Mouse (Mus musculus) intestine, embryonic 16.5 days (tissue): ENCODE results near the gene Edc4. TPM values are rescaled to one million over a fixed set of nuclear protein-coding genes. Genes with fewer than 3 reads are reported as not detected.

Experiments
- ATAC-seq: fragments of 200-750 bp; cut with Nextera tagmentation; 2 replicates; pipeline ENCODE4 v1.8.0; 2017; ENCODE audit warnings: moderate TSS enrichment, moderate library complexity
- H3K27ac ChIP-seq: fragments of 300-500 bp; sonication (generic); 2 replicates; pipeline ENCODE4 v1.5.1; 2014; ENCODE audit warnings: mild to moderate bottlenecking, low read length
- H3K27me3 ChIP-seq: fragments of 300-500 bp; sonication (generic); replicated peaks from 2 replicates; pipeline ENCODE4 v1.6.1; 2014; ENCODE audit warnings: low read length, control low read depth, mixed read lengths; ENCODE audit not compliant: control insufficient read depth, insufficient read depth
- H3K36me3 ChIP-seq: fragments of 300-500 bp; sonication (generic); 2 replicates; pipeline ENCODE4 v1.6.1; 2014; ENCODE audit warnings: low read length, control low read depth; ENCODE audit not compliant: control insufficient read depth, insufficient read depth
- H3K4me1 ChIP-seq: fragments of 300-500 bp; sonication (generic); 2 replicates; pipeline ENCODE4 v1.6.1; 2014; ENCODE audit warnings: low read length, control low read depth, mixed read lengths; ENCODE audit not compliant: control insufficient read depth, insufficient read depth
- H3K4me2 ChIP-seq: fragments of 300-500 bp; sonication (generic); 2 replicates; pipeline ENCODE4 v1.6.1; 2014; ENCODE audit warnings: low read depth, low read length, control low read depth
- H3K4me3 ChIP-seq: fragments of 300-500 bp; sonication (generic); 2 replicates; pipeline ENCODE4 v1.5.1; 2014; ENCODE audit warnings: mild to moderate bottlenecking, low read length
- H3K9ac ChIP-seq: fragments of 300-500 bp; sonication (generic); 2 replicates; pipeline ENCODE4 v1.6.1; 2014; ENCODE audit warnings: low read depth, low read length
- H3K9me3 ChIP-seq: fragments of 300-500 bp; sonication (generic); 2 replicates; pipeline ENCODE4 v1.6.1; 2016; ENCODE audit warnings: low read length, control low read depth; ENCODE audit not compliant: control insufficient read depth
- WGBS: fragments of 180-500 bp; shearing (Covaris S2); extraction: QIAGEN DNeasy Blood & Tissue Kit; methylation state at CpG from one replicate; pipeline ENCODE4 v1.1.7; 2014; 5-methylcytosine and 5-hydroxymethylcytosine counted together
- polyA plus RNA-seq: library from polyadenylated mRNA; unstranded; fragments of >200 nt; fragmentation: Nextera tagmentation; extraction: Ambion mirVana; gene quantifications from 2 replicates; pipeline ENCODE4 v1.2.1, GENCODE M21; 2015

Edc4 gene
- polyA plus RNA-seq, 1 experiment from 2014 or later = 31.6 TPM

DNA sequence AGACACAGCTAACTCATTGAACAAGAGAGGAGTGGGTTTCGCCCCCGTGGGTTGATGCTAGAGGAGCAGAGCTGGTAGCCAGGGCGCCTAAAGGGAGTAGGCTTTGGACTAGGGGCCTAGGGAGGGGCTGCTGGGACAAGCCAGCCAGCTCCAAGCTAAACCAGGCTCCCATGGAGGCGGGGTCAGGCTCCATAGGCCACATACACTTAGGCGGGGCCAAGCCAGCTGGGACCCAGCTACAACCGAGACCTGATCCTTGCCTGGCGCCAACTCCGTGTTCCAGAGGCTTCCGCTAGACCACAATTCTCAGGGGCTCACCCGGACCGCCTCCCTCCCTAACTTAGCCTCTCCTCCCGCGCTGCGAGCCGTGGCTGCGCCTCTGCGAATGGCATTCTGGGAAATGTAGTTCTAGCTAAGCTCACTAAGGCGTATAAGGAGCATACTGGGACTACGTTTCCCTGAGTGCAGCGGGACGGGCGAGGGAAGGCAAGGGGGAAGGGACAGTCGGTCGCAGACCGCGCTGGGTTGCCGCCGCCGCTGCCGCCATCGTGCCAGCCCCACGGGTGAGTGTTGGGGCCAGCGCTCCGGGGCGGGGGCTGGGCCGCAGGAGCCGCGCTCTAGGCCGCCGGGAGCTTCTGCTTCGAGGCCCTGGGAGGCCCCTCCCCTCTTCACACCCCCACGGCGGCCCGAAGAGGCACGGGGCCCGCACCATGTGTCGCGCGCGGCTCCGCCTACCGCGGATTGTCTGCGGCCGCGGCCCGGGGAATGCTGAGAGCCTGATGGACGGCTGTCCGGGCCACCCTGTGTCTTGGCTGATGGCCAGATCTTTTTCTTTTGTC is 20.3 kb upstream of the Edc4 start, which contains the start of gene Nutf2:
Gene Nutf2, plus strand, starts transcription at position 438 of the 839 bp plus-strand sequence.
- Histone ChIP-seq H3K4me2 (peak within 1 kb of the TSS; percentile 84), H3K4me3 (peak within 1 kb of the TSS; percentile 100), H3K9me3 (no peaks in the 10 kb centered on the region), H3K36me3 (no peaks in the 10 kb centered on the region), H3K27ac (peak within 1 kb of the TSS; percentile 91), H3K4me1 (peaks cover 47% of the 10 kb centered on the region), H3K9ac (peak within 1 kb of the TSS; percentile 95), H3K27me3 (no peaks in the 10 kb centered on the region)
- peak; percentile 98 for ATAC-seq
- WGBS = under 1% methylated on average over 59 of the region's 59 CpGs

DNA sequence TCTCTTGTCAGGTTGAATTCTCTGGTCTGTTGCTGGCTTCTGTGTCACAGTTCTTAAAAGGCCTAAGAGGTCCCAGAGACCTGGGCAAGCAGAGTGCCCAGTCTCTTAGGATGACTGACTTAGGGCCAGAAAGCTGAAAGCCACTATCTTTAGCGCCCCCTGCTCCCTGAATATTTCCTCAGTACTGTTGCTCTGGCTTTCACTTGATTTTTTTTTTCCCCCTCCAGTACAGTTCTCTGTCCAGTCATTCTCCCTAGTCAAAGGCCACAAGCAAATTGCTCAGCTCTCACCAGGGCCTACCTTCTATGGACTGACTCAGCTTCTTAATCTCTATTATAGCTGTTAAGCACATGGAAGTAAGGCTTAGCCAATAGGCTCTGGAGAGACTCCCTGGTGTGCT is 18.7 kb upstream of the Edc4 start:
- no peaks in the 10 kb centered on the region for H3K9me3 ChIP-seq
- H3K27me3 ChIP-seq = no peaks in the 10 kb centered on the region
- peak overlapping the region; percentile 84 for H3K4me2 ChIP-seq
- H3K36me3 ChIP-seq = 0 out of 2 replicates have a peak, but pooled peaks cover 6% of the 10 kb centered on the region
- 0% methylated on average over 1 of the region's 1 CpGs for WGBS
- H3K4me1 ChIP-seq = peaks cover 40% of the 10 kb centered on the region
- peak overlapping the region; percentile 100 for H3K4me3 ChIP-seq
- peak overlapping the region; percentile 91; the same call in 1 of the 2 replicates for H3K27ac ChIP-seq
- H3K9ac ChIP-seq = peak overlapping the region; percentile 95; the same call in 1 of the 2 replicates
- no peak for ATAC-seq

DNA sequence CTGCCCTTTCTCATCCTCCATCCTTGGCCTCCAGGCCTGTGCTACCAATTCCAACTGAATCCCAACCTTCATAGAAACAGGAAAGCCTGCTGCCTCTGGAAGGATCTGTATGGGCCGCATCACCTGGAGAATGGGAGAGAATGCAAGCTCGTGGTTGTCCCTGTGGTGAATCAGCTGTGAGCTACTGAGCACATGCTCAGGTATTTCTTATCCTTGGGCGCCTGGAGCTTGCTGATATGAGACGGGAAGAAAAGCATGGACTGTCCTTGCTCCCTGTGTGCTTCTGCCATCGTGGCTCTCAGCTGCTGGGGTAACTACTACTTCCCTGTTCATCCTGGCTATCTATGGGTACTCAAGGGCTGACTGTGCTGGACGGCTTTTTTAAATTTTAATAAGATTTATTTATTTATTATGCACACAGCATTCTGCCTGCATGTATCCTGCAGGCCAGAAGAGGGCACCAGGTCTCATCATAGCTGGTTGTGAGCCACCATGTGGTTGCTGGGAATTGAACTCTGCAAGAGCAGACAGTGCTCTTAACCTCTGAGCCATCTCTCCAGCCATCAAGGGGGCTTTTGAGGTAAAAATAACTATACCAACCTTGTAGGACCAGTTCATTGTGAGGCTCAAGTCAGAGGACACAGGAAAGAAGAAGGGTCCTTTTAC is 14.2 kb upstream of the Edc4 start:
- Histone ChIP-seq H3K4me2 (no peak overlapping the region), H3K9me3 (no peaks in the 10 kb centered on the region), H3K4me1 (peaks cover 19% of the 10 kb centered on the region), H3K9ac (no peak overlapping the region), H3K27ac (no peak overlapping the region), H3K36me3 (peaks cover 13% of the 10 kb centered on the region), H3K27me3 (no peaks in the 10 kb centered on the region), H3K4me3 (no peak overlapping the region)
- ATAC-seq = no peak
- WGBS = 85% methylated on average over 6 of the region's 6 CpGs

DNA sequence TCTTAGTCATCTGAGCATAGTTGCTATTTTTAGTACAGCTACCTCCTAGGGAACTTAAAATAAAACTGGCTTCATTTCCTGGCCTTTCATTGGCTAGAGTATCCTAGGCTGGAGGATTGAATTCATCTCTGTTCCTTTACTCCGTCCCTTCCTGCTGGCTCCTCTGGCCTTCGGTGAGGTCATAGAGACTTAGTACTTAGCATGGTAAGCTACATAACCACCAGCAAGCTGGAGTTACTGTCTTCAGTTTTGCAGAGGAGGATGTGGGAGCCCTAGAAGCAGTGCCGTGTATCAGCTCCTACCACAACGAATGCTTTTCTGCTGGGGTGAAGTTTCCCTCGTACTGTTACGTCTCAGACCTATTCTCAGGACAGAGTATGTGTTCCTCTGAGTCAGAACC is 6.4 kb upstream of the Edc4 start:
- Histone ChIP-seq H3K27me3 (no peaks in the 10 kb centered on the region), H3K27ac (no peak overlapping the region), H3K4me3 (no peak overlapping the region), H3K9ac (no peak overlapping the region), H3K36me3 (peaks cover 22% of the 10 kb centered on the region), H3K4me1 (no peaks in the 10 kb centered on the region; the same call in 1 of the 2 replicates), H3K9me3 (no peaks in the 10 kb centered on the region), H3K4me2 (no peak overlapping the region)
- ATAC-seq = no peak
- 80% methylated on average over 6 of the region's 6 CpGs for WGBS

DNA sequence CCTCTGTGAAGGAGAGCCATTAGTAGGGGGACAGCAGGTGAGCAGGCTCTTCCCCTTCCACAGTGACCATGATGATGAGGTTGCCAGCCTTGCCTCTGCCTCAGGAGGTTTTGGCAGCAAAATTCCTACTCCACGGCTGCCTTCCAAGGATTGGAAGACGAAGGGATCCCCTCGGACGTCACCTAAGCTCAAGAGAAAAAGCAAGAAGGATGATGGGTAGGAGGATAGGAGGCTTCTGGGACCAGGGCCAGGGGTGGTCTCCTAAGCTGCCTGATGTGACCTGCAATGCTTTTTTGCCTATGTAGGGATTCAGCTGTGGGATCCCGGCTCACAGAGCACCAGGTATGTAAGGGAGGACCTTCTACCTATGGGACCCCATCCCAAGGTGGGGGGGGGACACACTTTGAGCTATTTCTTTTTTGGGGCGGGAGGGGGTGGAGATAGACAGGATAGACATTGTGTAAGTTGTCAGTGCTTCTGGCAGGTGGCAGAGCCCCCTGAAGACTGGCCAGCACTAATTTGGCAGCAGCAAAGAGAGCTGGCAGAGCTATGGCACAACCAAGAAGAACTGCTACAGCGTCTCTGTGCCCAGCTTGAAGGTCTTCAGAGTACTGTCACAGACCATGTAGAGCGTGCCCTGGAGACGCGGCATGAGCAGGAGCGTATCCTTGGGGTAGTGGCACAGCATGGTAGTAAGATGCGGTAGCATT is 9.2 kb downstream of the Edc4 start:
- no peaks in the 10 kb centered on the region for H3K9me3 ChIP-seq
- no peak overlapping the region for H3K27ac ChIP-seq
- ATAC-seq = no peak
- no peak overlapping the region for H3K4me2 ChIP-seq
- H3K4me3 ChIP-seq = no peak overlapping the region
- no peaks in the 10 kb centered on the region for H3K4me1 ChIP-seq
- no peaks in the 10 kb centered on the region for H3K27me3 ChIP-seq
- H3K9ac ChIP-seq = no peak overlapping the region
- peaks cover 42% of the 10 kb centered on the region for H3K36me3 ChIP-seq
- WGBS = 92% methylated on average over 12 of the region's 12 CpGs

DNA sequence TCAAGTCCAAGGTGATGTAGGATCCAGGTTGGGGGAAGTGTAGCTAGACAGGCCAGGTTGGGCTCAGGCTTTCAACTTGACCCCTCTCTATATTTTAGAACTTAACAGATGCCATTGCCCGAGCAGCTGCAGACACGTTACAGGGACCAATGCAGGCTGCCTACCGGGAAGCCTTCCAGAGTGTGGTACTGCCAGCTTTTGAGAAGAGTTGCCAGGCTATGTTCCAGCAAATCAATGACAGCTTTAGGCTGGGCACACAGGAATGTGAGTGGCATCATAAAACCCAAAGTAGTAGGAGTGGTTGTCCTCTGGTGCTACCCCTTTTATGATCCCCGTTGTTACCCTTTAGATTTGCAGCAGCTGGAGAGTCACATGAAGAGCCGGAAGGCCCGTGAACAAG is 10.2 kb downstream of the Edc4 start:
- no peak for ATAC-seq
- Histone ChIP-seq H3K36me3 (peaks cover 37% of the 10 kb centered on the region), H3K27me3 (no peaks in the 10 kb centered on the region), H3K4me3 (no peak overlapping the region), H3K9me3 (no peaks in the 10 kb centered on the region), H3K4me2 (no peak overlapping the region), H3K4me1 (no peaks in the 10 kb centered on the region), H3K27ac (no peak overlapping the region), H3K9ac (no peak overlapping the region)
- WGBS = 92% methylated on average over 6 of the region's 6 CpGs

DNA sequence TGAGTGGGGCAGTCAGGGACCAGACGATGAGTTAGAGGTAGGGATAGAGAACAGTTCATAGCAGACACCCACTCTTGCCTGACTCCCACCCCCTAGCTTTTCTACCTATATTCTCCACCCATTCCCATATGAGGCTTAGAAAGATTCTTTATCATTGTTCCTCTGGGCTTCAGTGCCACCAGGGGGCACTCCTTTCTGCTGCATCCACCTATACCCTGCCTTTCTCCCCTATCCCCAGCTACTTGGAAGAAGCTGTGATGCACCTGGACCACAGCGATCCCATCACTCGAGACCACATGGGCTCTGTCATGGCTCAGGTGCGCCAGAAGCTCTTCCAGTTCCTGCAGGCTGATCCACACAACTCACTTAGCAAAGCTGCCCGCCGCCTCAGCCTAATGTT is 11.8 kb downstream of the Edc4 start:
- no peak overlapping the region for H3K27ac ChIP-seq
- H3K9me3 ChIP-seq = no peaks in the 10 kb centered on the region
- peaks cover 26% of the 10 kb centered on the region for H3K36me3 ChIP-seq
- no peak for ATAC-seq
- H3K4me2 ChIP-seq = no peak overlapping the region
- 82% methylated on average over 6 of the region's 6 CpGs for WGBS
- no peak overlapping the region for H3K9ac ChIP-seq
- no peaks in the 10 kb centered on the region for H3K4me1 ChIP-seq
- H3K27me3 ChIP-seq = no peaks in the 10 kb centered on the region
- no peak overlapping the region for H3K4me3 ChIP-seq

DNA sequence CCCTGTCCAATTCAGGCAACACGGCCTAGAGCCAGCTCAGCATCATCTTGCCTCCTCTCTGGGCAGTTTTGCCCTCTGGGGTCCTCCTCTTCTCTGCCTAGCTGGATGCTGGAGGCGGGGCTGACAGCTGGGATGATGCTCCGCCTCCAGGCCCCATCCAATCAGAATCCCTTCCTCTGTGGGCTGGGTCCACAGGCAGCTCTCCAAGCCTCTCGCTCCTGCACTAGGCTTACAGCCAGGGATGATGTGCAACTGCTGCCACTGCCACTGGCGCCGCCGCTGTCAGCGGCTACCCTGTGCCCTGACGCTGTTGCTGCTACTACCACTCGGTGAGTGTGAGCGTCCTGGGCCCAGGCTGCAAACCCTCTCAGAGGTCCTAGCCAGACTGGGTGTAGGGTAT is 12.7 kb downstream of the Edc4 start, which contains the start of gene Nrn1l:
Gene Nrn1l, plus strand, starts transcription at position 229 of the 400 bp plus-strand sequence.
- H3K27me3 ChIP-seq = no peaks in the 10 kb centered on the region
- 11% methylated on average over 11 of the region's 11 CpGs for WGBS
- no peak within 1 kb of the TSS for H3K4me3 ChIP-seq
- peaks cover 17% of the 10 kb centered on the region for H3K36me3 ChIP-seq
- peak within 1 kb of the TSS; percentile 9; the same call in 1 of the 2 replicates for H3K9ac ChIP-seq
- H3K4me2 ChIP-seq = 0 out of 2 replicates have a peak within 1 kb of the TSS, but pooled peaks have one; percentile 10
- no peaks in the 10 kb centered on the region for H3K9me3 ChIP-seq
- no peaks in the 10 kb centered on the region for H3K4me1 ChIP-seq
- ATAC-seq = peak; percentile 83
- no peak within 1 kb of the TSS for H3K27ac ChIP-seq
